Mouse (Mus musculus) forebrain, embryonic 14.5 days (tissue): ENCODE data around the gene Ms4a4d. TPM values are rescaled to one million over a fixed set of nuclear protein-coding genes. Genes with fewer than 3 reads are reported as not detected.
A peak's percentile ranks its signal among the peaks of the same experiment; 100 is the strongest.
"Not testable (repeated sequence)": the region's sequence is repeated elsewhere in the genome, so short reads cannot be mapped to it uniquely, and the experiment has no call there.

Experiments
- ATAC-seq: fragments of 200-750 bp; cut with Nextera tagmentation; 2 replicates; pipeline ENCODE4 v1.8.0; 2017; ENCODE audit warnings: mild to moderate bottlenecking, moderate library complexity
- DNase-seq: peaks from one replicate; pipeline ENCODE4 v3.0.0-alpha.2; 2015; ENCODE audit warnings: low spot score
- H3K27ac ChIP-seq: fragments of 300-500 bp; sonication (generic); 2 replicates; pipeline ENCODE4 v1.5.1; 2014; ENCODE audit warnings: low read depth, mild to moderate bottlenecking, control low read depth, low read length, moderate library complexity
- H3K27me3 ChIP-seq: fragments of 300-500 bp; sonication (generic); replicated peaks from 2 replicates; pipeline ENCODE4 v1.6.1; 2014; ENCODE audit warnings: low read length, control low read depth, mixed read lengths; ENCODE audit not compliant: control insufficient read depth, insufficient read depth
- H3K36me3 ChIP-seq: fragments of 300-500 bp; sonication (generic); 2 replicates; pipeline ENCODE4 v1.6.1; 2014; ENCODE audit warnings: low read length, control low read depth; ENCODE audit not compliant: control insufficient read depth, insufficient read depth
- H3K4me1 ChIP-seq: fragments of 300-500 bp; sonication (generic); 2 replicates; pipeline ENCODE4 v1.6.1; 2014; ENCODE audit warnings: antibody characterized with exemption, low read length, control low read depth; ENCODE audit not compliant: control insufficient read depth, insufficient read depth
- H3K4me2 ChIP-seq: fragments of 300-500 bp; sonication (generic); 2 replicates; pipeline ENCODE4 v1.6.1; 2014; ENCODE audit warnings: mild to moderate bottlenecking, control low read depth, low read length
- H3K4me3 ChIP-seq: fragments of 300-500 bp; sonication (generic); 2 replicates; pipeline ENCODE4 v1.5.1; 2014; ENCODE audit warnings: low read depth, low read length, control low read depth
- H3K9ac ChIP-seq: fragments of 300-500 bp; sonication (generic); 2 replicates; pipeline ENCODE4 v1.6.1; 2014; ENCODE audit warnings: mild to moderate bottlenecking, low read length, control low read depth, moderate library complexity
- H3K9me3 ChIP-seq: fragments of 300-500 bp; sonication (generic); replicated peaks from 2 replicates; pipeline ENCODE4 v1.6.1; 2016; ENCODE audit warnings: low read length, control low read depth, mixed read lengths; ENCODE audit not compliant: control insufficient read depth
- WGBS: fragments of 180-500 bp; shearing (Covaris S2); extraction: QIAGEN DNeasy Blood & Tissue Kit; methylation state at CpG from one replicate; pipeline ENCODE4 v1.1.7; 2014; 5-methylcytosine and 5-hydroxymethylcytosine counted together
- polyA plus RNA-seq: library from polyadenylated mRNA; unstranded; fragments of >200 nt; fragmentation: Nextera tagmentation; extraction: Ambion mirVana; gene quantifications from 2 replicates; pipeline ENCODE4 v1.2.1, GENCODE M21; 2014

Gene Ms4a4d
- polyA plus RNA-seq, 1 experiment from 2014 or later = not detected

DNA sequence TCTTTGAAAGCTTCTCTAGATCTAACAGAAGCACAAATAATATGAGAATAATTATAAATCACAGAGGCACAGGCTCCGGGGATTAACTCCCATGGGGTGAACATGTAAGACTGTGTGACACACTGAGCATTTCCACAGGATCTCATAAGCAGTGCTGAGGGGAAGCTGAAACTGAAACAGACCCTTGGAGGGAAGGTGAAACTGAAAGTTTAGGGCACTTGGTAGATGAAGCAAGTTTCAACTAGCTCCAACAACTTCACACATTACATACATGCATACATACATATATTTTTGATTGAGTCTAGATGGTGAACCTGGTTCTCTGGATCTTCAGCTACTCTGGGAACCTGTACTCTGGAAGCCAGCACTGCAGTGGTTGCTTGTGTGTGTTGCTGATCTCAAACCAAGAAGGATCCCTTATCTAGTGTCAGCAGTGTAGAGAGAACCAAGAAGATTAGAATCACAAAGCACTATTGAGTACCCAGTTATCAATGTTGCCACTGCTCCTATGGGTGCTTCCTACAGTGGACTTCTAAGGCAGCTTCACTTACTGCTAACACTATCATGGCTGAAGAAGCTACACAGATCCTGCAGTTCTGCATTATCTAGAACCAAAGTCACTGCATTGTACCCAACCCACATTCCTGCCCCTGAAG lies 3.7 kb downstream of the Ms4a4d start:
- not testable (repeated sequence) for H3K4me2 ChIP-seq, H3K9me3 ChIP-seq, H3K9ac ChIP-seq, DNase-seq, H3K27me3 ChIP-seq, H3K36me3 ChIP-seq, ATAC-seq, H3K4me3 ChIP-seq, H3K27ac ChIP-seq, H3K4me1 ChIP-seq
- 86% methylated on average over 1 of the region's 1 CpGs for WGBS

DNA sequence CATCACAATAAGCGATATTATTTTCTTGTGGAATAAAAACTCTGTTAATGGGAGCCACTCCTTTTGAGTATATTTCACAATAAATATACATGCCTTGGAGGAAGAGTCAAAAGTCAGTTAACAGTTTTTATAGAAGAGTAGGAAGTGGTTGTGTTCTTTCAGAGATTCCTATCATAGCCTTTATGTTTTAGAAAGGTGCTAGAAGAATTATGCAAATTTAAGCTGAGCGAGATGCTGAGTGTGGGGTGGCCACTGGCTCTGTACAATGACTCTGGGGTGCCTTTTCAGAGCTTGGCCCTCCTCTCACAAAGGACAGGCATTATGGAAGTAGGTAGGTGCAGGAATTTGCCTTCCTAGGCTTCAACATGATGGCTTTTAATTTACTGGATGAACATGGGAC lies 7.8 kb downstream of the Ms4a4d start:
- ATAC-seq, H3K27me3 ChIP-seq, H3K4me2 ChIP-seq, DNase-seq, H3K36me3 ChIP-seq, H3K9me3 ChIP-seq, H3K27ac ChIP-seq, H3K9ac ChIP-seq, H3K4me1 ChIP-seq, H3K4me3 ChIP-seq: not testable (repeated sequence)
- WGBS = 79% methylated on average over 2 of the region's 2 CpGs

DNA sequence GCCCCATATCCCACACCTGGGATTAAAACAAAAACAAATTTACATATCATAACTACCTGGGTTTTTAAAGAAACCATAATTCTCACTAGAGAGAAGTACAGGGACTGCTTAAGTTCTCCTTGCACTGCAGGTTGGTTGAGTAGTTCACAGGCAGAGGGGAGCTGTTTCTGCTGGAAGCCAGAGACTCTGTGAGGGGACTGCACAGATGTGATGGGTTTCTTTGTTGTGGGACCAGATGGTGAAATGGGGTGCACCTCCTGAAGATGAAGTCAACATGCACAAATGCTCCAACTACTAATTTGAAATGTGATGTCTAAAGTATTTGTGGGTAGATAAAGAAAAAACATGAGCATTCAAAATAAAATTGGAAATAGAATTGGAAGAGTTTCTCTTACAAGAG lies 11.3 kb downstream of the Ms4a4d start:
- Histone ChIP-seq H3K9ac (no peak overlapping the region), H3K27me3 (no peaks in the 10 kb centered on the region), H3K4me3 (no peak overlapping the region), H3K4me2 (no peak overlapping the region), H3K36me3 (no peaks in the 10 kb centered on the region), H3K27ac (no peak overlapping the region), H3K4me1 (no peaks in the 10 kb centered on the region), H3K9me3 (no peaks in the 10 kb centered on the region)
- DNase-seq (no peak), ATAC-seq (no peak)

DNA sequence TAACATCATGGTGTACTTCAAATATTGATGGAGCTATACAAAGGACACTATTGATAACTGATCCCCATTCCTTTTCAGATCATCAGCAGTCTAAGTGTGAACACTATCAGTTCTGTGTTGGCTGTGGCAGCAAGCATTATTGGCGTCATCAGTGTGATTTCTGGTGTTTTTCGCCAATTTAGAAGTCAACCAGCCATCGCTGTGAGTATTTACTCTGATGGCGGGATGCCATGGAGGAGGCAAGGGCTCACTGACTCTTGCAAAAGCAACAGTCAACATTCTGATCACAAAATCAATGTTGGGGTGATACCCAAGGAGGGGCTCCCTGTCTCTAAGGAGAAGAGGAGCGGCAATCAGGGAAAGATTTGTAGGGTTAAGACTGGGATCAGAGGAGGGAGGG lies 18.1 kb downstream of the Ms4a4d start:
- Histone ChIP-seq H3K27me3 (no peaks in the 10 kb centered on the region), H3K27ac (no peak overlapping the region), H3K9me3 (no peaks in the 10 kb centered on the region), H3K9ac (no peak overlapping the region), H3K4me2 (no peak overlapping the region), H3K4me3 (no peak overlapping the region), H3K4me1 (no peaks in the 10 kb centered on the region), H3K36me3 (no peaks in the 10 kb centered on the region)
- ATAC-seq (no peak), DNase-seq (no peak)
- WGBS = 93% methylated on average over 5 of the region's 5 CpGs

DNA sequence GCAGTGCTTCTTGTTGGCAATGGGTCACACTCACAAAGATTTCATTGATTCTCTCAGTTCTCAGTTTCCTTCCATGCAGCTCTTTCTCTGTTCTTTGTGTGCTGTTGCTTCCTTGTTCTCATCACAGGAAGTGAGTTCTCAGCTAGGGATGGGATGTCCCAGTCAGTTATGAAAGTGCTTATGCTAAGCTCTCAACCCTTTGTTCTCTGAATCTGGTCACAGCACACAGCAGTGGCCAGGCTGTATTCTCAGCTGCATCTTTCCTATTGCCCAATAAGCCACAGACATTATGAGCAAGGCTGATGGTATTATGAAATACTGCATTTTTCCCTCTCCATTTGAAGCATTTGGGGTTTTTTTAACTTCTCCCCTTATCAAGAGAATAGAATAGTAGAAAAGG lies 23.0 kb downstream of the Ms4a4d start:
- not testable (repeated sequence) for H3K27me3 ChIP-seq, H3K36me3 ChIP-seq, H3K4me2 ChIP-seq, H3K4me1 ChIP-seq, ATAC-seq, H3K9me3 ChIP-seq, H3K4me3 ChIP-seq, DNase-seq, H3K9ac ChIP-seq, H3K27ac ChIP-seq

DNA sequence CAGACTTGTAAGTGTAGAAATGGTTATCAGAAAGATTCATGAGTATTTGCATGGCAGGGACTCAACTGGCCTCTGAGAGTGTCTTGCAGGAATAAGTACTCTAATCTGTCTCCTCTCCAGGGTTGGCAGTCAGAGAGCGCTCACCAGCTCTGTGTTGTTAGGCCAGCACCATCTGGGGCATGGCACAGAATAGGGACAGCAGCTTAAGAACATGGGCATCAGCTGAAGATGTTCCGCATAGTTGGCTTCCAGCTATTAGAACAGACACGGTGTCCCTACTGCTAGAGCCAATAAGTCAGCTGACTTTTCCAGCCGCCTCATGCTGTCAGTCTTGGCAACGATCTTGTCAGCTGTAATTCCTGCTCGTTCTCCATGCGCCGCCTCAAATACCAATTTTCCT lies 38.4 kb downstream of the Ms4a4d start:
- no peak overlapping the region for H3K4me2 ChIP-seq
- 83% methylated on average over 8 of the region's 8 CpGs for WGBS
- H3K27me3 ChIP-seq = no peaks in the 10 kb centered on the region
- H3K9me3 ChIP-seq = no peaks in the 10 kb centered on the region
- no peaks in the 10 kb centered on the region for H3K4me1 ChIP-seq
- no peak overlapping the region for H3K9ac ChIP-seq
- ATAC-seq = no peak
- H3K36me3 ChIP-seq = no peaks in the 10 kb centered on the region
- no peak overlapping the region for H3K4me3 ChIP-seq
- no peak overlapping the region for H3K27ac ChIP-seq
- DNase-seq = peak; percentile 0

DNA sequence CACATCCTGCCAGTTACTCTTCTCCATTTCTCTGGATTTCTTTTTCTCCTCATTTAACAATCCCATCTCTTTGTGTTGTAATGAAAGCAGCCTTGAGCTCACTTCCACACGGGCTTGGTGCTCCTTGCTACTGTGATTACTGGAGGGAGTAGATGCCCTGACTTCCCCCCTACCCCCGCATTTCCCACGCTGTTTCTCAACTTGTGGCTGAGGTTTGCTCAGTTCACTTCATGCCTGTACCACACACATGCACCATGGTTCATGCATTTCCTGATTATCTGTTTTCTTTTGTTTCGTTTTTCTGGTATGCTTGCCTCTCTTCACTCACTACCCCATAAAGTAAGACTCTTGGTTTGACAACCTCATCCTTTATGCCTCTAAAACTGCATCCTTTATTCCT lies 52.6 kb downstream of the Ms4a4d start:
- Histone ChIP-seq H3K36me3 (no peaks in the 10 kb centered on the region), H3K4me2 (no peak overlapping the region), H3K27me3 (no peaks in the 10 kb centered on the region), H3K9ac (no peak overlapping the region), H3K27ac (no peak overlapping the region), H3K4me3 (no peak overlapping the region), H3K9me3 (no peaks in the 10 kb centered on the region), H3K4me1 (no peaks in the 10 kb centered on the region)
- DNase-seq (no peak), ATAC-seq (no peak)
- 75% methylated on average over 4 of the region's 4 CpGs for WGBS

DNA sequence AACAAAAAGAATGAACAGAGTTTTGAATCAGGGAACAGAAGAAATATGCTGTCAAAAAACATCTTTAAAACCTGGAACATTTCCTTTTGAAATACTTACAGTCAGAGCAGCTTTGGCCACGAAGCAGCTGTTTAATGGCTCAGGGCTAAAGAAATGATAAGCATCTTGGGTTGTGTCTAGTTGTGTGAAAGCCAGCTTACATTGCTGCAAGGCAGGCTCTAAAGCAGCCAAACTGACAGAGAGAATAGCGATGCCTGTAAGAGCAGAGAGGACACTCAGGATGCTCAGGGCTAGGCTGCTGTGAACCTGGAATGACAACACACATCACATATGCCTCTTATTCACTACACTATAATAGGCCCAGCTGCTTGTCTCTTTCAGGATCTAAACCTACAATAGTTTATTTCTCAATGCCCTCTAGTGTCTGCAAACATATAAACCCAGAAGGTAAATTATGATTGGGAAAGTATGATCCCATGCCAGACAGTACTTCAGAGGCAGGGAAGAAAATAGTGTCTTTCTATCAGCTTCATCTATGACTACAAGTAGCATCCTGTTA lies 53.4 kb downstream of the Ms4a4d start:
- 68% methylated on average over 2 of the region's 2 CpGs for WGBS

DNA sequence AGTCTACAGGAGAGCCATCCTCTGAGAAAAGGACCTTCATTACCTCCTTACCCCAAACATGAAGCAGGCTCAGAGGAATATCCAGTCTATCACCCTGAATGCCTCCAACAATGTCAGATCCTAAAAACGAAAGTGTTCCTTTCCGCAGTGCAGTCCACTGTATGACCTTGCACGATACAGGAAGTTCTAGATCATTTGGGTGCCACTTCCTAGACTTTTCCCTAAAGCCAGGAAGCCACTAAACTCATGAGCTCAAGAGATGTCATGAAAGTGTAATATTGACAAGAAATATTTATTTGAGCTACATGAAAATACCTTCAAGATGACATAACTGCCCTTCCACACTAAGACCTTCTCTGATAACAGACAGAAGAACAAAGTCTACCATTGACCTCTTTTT lies 64.7 kb downstream of the Ms4a4d start:
- Histone ChIP-seq H3K4me2 (no peak overlapping the region), H3K27ac (no peak overlapping the region), H3K27me3 (no peaks in the 10 kb centered on the region), H3K4me1 (no peaks in the 10 kb centered on the region), H3K9me3 (no peaks in the 10 kb centered on the region), H3K36me3 (no peaks in the 10 kb centered on the region), H3K4me3 (no peak overlapping the region), H3K9ac (no peak overlapping the region)
- 96% methylated on average over 3 of the region's 3 CpGs for WGBS
- no peak for DNase-seq
- no peak for ATAC-seq

More for the DNA sequence above, 53.4 kb downstream of the Ms4a4d start:
- Histone ChIP-seq H3K27me3 (no peaks in the 10 kb centered on the region), H3K36me3 (no peaks in the 10 kb centered on the region), H3K9ac (no peak overlapping the region), H3K4me3 (no peak overlapping the region), H3K4me2 (no peak overlapping the region), H3K9me3 (no peaks in the 10 kb centered on the region), H3K4me1 (no peaks in the 10 kb centered on the region), H3K27ac (no peak overlapping the region)
- ATAC-seq (no peak), DNase-seq (no peak)
